Mouse (Mus musculus) erythroblast, embryonic 14.5 days (primary cell): ENCODE data around the gene Olfr1471.

Experiments
- GATA1 ChIP-seq: IDR thresholded peaks from 2 replicates; pipeline ENCODE4 v1.6.1; 2012; ENCODE audit warnings: low read length, inconsistent platforms, mixed read lengths
- TAL1 ChIP-seq: IDR thresholded peaks from 3 replicates; pipeline ENCODE4 v1.6.1; 2012; ENCODE audit warnings: low read length, inconsistent platforms, mixed read lengths

GRCm38 (mm10) chr19:13500246-13500645 lies 57.0 kb downstream of the Olfr1471 start, which contains the start of gene Olfr1477:
- TF ChIP-seq TAL1, result no peak
- TF ChIP-seq GATA1, result no peak
